Mouse (Mus musculus) embryonic fibroblast, embryonic 13.5 days (primary cell): Measurements from ENCODE around the gene Rsrc1.

Experiments
- CTCF ChIP-seq: IDR thresholded peaks from 2 replicates; pipeline ENCODE4 v1.5.1; 2011; ENCODE audit warnings: mild to moderate bottlenecking, control low read depth, low read length, moderate library complexity, borderline replicate concordance; ENCODE audit not compliant: insufficient read depth
- POLR2A ChIP-seq: IDR thresholded peaks from 2 replicates; pipeline ENCODE4 v1.6.1; 2011; ENCODE audit warnings: low read depth, mild to moderate bottlenecking, control low read depth, low read length, moderate library complexity

DNA sequence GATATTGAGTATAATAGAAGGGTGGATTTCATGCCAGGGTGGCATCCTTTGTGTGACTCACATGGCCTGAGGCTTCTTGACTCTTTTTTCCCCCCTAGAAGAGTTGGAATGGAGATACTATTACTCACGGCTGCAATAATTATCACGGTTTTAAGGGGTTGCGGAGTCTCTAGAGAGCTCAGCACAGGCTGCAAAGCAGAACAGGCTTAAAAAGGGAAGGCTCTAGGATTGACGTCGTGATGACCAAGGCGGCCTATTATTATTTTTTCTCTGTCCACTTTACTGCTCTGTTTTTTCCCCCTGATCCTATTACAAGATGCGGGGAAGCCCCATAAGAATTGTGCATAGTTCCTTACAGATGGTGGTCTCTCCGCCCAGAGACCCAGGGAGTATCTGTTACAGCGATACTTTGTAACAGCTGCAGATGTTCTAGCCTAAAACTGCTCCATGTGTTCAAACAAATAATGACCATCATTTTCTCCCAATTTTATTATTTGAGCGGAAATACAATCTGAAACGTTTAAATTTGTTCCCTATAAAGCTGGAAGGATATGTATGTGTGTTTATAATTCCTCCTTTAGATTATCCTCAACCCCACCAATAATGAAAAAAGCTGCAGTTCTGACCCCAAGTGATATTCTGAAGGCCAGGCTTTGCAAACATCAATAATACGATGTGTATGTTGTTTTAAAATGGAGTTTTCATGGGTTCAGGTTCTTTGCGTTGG lies 4.1 kb upstream of the Rsrc1 start:
- no peak for TF ChIP-seq CTCF
- no peak for TF ChIP-seq POLR2A
